Mouse (Mus musculus) limb, embryonic 12.5 days (tissue): Measurements from ENCODE around the gene Hist1h2bn. TPM values are rescaled to one million over a fixed set of nuclear protein-coding genes. Genes with fewer than 3 reads are reported as not detected.
"Not testable (repeated sequence)": the region's sequence is repeated elsewhere in the genome, so short reads cannot be mapped to it uniquely, and the experiment has no call there.

Experiments used
- ATAC-seq: fragments of 200-750 bp; cut with Nextera tagmentation; 2 replicates; pipeline ENCODE4 v1.8.0; 2017; ENCODE audit warnings: low read depth, moderate TSS enrichment; ENCODE audit not compliant: insufficient number of reproducible peaks, insufficient read depth, low FRiP score, low TSS enrichment
- H3K27ac ChIP-seq: fragments of 300-500 bp; sonication (generic); 2 replicates; pipeline ENCODE4 v1.5.1; 2016; ENCODE audit warnings: mild to moderate bottlenecking, moderate library complexity
- H3K27me3 ChIP-seq: fragments of 300-500 bp; sonication (generic); 2 replicates; pipeline ENCODE4 v1.6.1; 2016; ENCODE audit warnings: mild to moderate bottlenecking, moderate library complexity
- H3K36me3 ChIP-seq: fragments of 300-500 bp; sonication (generic); 2 replicates; pipeline ENCODE4 v1.6.1; 2016; ENCODE audit warnings: mild to moderate bottlenecking, moderate library complexity
- H3K4me1 ChIP-seq: fragments of 300-500 bp; sonication (generic); replicated peaks from 2 replicates; pipeline ENCODE4 v1.6.1; 2016
- H3K4me2 ChIP-seq: fragments of 300-500 bp; sonication (generic); 2 replicates; pipeline ENCODE4 v1.6.1; 2016; ENCODE audit warnings: mild to moderate bottlenecking, moderate library complexity
- H3K4me3 ChIP-seq: fragments of 300-500 bp; sonication (generic); replicated peaks from 2 replicates; pipeline ENCODE4 v1.5.1; 2016; ENCODE audit warnings: mild to moderate bottlenecking
- H3K9ac ChIP-seq: fragments of 300-500 bp; sonication (generic); replicated peaks from 2 replicates; pipeline ENCODE4 v1.6.1; 2016; ENCODE audit warnings: mild to moderate bottlenecking, moderate library complexity
- H3K9me3 ChIP-seq: fragments of 300-500 bp; sonication (generic); 2 replicates; pipeline ENCODE4 v1.6.1; 2016; ENCODE audit warnings: mild to moderate bottlenecking, moderate library complexity
- WGBS: fragments of 180-500 bp; shearing (Covaris S2); methylation state at CpG from one replicate; pipeline ENCODE4 v1.1.7; 2016; 5-methylcytosine and 5-hydroxymethylcytosine counted together
- polyA plus RNA-seq: library from polyadenylated mRNA; unstranded; fragments of >200 nt; fragmentation: Nextera tagmentation; extraction: Ambion mirVana; gene quantifications from 2 replicates; pipeline ENCODE4 v1.2.1, GENCODE M21; 2016

Hist1h2bn gene
- polyA plus RNA-seq, 1 experiment from 2014 or later = 9.8 TPM

DNA sequence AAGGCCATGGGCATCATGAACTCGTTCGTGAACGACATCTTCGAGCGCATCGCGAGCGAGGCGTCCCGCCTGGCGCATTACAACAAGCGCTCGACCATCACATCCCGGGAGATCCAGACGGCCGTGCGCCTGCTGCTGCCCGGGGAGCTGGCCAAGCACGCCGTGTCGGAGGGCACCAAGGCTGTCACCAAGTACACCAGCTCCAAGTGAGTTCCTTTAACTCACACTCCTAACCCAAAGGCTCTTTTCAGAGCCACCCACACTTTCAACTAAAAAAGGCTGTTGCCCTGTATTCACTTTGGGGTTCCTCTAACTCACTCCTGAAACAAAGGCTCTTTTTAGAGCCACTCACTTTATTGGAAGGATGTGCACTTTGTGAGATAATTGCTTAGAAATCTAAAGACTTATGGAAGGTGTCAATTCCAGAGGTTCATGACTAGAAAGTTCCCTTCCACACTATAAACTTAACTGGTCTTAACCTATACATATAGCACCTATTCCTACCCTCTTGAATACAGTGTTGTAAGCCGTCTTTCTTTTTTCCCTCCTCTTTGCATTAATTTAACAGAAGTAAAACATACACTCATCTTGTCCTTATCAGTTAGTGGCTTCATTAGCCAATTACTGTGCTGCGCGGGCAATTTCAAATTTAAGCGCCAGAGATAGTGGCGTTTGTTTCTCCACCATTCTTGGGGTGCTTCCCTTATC is 525 bp downstream of the Hist1h2bn start:
- not testable (repeated sequence) for H3K27me3 ChIP-seq, H3K9me3 ChIP-seq, H3K36me3 ChIP-seq, ATAC-seq
- peak overlapping the region; percentile 73 for H3K4me2 ChIP-seq
- H3K27ac ChIP-seq = peak overlapping the region; percentile 95
- H3K4me1 ChIP-seq = peaks cover 18% of the 10 kb centered on the region
- H3K4me3 ChIP-seq = peak overlapping the region; percentile 47
- H3K9ac ChIP-seq = peak overlapping the region; percentile 66
- WGBS = 2% methylated on average over 16 of the region's 26 CpGs

- H3K4me2 ChIP-seq = peak overlapping the region; percentile 73; the same call in 1 of the 2 replicates
- H3K27ac ChIP-seq = no peak overlapping the region
- H3K4me1 ChIP-seq = peaks cover 15% of the 10 kb centered on the region
- no peak overlapping the region for H3K9ac ChIP-seq
- no peaks in the 10 kb centered on the region for H3K36me3 ChIP-seq
- WGBS = 72% methylated on average over 1 of the region's 1 CpGs
- H3K27me3 ChIP-seq = no peaks in the 10 kb centered on the region
- no peak overlapping the region for H3K4me3 ChIP-seq
- no peaks in the 10 kb centered on the region for H3K9me3 ChIP-seq
- ATAC-seq = no peak
Observed at GRCm38 (mm10) chr13:21755707-21756106, 1.8 kb downstream of the Hist1h2bn start.

DNA sequence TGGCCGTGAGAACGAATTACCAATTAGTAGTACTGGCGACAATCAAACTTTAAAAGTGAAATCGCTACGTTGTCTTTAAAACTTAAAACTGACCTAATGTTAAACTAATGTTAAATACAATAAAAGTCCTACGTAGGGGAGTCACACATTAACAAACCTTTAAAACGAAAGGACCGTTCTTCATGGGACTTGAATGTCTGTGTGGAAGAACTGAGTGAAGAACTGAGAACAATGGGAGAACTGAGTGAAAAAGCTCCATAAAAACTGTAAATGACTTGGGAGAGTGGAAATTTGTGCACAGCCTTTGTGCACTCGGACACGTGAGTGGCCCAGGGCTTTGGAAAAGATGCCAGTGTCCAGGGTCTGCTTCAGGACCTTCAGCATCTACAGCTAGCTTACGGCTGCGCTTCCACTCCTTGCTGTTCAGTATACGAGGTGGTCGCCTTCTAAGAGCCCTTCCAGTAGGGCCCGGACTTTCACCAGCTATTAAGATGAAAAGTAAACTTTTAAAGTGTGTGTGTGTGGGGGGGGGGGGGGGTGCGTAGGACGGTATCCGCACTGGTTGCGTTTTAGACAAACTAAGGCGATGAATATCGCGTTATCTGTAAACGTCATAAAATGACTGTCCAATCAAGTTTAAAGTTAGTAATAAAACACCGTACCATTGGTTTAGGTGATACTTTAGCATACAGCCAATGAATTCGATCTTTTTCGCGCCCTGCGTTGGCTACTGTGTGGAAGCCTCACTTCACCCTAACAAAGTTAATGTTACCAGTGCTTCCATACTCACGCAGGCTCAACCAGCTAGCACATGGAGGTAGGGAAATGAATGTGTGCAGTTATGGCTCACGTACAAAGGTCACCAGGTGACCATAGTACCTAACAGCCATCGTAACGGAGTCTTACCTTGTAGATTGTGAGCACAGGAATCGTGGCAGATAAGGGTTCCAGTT is 25.2 kb downstream of the Hist1h2bn start:
- no peaks in the 10 kb centered on the region for H3K9me3 ChIP-seq
- no peaks in the 10 kb centered on the region for H3K36me3 ChIP-seq
- H3K4me3 ChIP-seq = peak overlapping the region; percentile 59
- no peaks in the 10 kb centered on the region for H3K27me3 ChIP-seq
- peak overlapping the region; percentile 83 for H3K9ac ChIP-seq
- H3K4me1 ChIP-seq = peaks cover 26% of the 10 kb centered on the region
- peak; percentile 87 for ATAC-seq
- H3K4me2 ChIP-seq = peak overlapping the region; percentile 92
- 5% methylated on average over 33 of the region's 33 CpGs for WGBS
- H3K27ac ChIP-seq = peak overlapping the region; percentile 99

- WGBS = under 1% methylated on average over 44 of the region's 44 CpGs
- peaks cover 31% of the 10 kb centered on the region for H3K4me1 ChIP-seq
- H3K36me3 ChIP-seq = no peaks in the 10 kb centered on the region
- peak within 1 kb of the TSS; percentile 92 for H3K4me2 ChIP-seq
- peak; percentile 11 for ATAC-seq
- peak within 1 kb of the TSS; percentile 99 for H3K27ac ChIP-seq
- H3K4me3 ChIP-seq = peak within 1 kb of the TSS; percentile 59
- no peaks in the 10 kb centered on the region for H3K9me3 ChIP-seq
- H3K27me3 ChIP-seq = no peaks in the 10 kb centered on the region
- peak within 1 kb of the TSS; percentile 83 for H3K9ac ChIP-seq
Observed at GRCm38 (mm10) chr13:21779767-21780731, 26.1 kb downstream of the Hist1h2bn start, which contains the start of gene Hist1h1b. Gene Hist1h1b (minus strand): TSS chr13:21780625.

GRCm38 (mm10) chr13:21781021-21781555 is 27.2 kb downstream of the Hist1h2bn start:
- H3K36me3 ChIP-seq = no peaks in the 10 kb centered on the region
- no peaks in the 10 kb centered on the region for H3K27me3 ChIP-seq
- H3K9ac ChIP-seq = no peak overlapping the region
- peak overlapping the region; percentile 99 for H3K27ac ChIP-seq
- peak overlapping the region; percentile 59; the same call in 1 of the 2 replicates for H3K4me3 ChIP-seq
- no peaks in the 10 kb centered on the region for H3K9me3 ChIP-seq
- peak overlapping the region; percentile 92 for H3K4me2 ChIP-seq
- no peak for ATAC-seq
- peaks cover 38% of the 10 kb centered on the region for H3K4me1 ChIP-seq
- WGBS = 47% methylated on average over 6 of the region's 6 CpGs

DNA sequence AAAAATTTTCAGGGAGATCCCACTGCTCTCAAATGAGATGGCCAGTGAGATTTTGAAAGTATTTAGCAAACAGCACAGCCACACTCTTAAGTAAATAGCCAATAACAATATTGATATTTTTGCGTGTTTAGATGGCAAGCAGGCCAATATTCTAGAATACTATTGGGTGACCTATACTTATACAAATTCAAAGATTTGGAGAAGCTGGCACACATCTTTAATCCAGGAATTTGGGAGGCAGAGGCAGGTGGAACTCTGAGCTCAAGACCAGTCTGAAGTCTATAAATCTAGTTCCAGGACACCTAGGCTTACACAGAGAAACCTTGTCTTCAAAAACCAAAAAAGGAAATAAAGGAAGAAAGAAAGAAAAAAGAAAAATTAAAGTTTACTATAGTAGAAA is 27.7 kb downstream of the Hist1h2bn start:
- WGBS = 95% methylated on average over 1 of the region's 1 CpGs
- Histone ChIP-seq H3K4me3 (no peak overlapping the region), H3K4me2 (peak overlapping the region; percentile 19; the same call in 1 of the 2 replicates)

DNA sequence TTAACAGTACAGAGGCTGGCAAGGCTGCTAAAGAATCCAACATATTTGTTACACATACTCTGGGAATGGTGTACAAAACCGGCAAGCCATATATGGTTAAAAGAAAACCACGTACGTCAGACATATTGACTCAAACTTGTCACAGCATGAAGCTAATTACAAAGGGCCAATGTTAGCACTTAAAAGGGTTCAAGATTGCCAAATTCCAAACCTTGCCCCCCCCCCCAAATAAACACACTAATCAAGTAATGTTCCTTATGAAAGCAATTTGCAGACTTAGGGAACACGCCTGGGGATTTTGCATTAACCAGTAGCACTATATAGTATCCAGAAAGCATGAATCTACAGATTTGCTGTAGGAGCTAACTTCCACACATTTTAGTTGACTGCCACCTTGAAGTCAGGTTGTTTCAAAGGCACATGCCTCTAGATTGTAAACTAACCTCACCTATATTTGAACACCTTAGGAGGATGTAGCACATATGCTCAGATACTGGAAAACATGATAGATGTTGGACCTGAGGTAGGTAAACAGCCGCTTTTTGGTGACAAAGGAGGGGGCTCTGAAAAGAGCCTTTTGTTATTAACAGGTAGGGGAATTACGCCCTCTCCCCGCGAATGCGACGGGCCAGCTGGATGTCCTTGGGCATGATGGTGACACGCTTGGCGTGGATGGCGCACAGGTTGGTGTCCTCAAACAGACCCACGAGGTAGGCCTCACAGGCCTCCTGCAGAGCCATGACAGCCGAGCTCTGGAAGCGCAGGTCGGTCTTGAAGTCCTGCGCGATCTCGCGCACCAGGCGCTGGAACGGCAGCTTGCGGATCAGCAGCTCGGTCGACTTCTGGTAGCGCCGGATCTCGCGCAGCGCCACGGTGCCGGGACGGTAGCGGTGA is 28.7 kb downstream of the Hist1h2bn start:
- H3K4me2 ChIP-seq = peak overlapping the region; percentile 65

More for the DNA sequence above, 27.7 kb downstream of the Hist1h2bn start:
- H3K27ac ChIP-seq = peak overlapping the region; percentile 53; the same call in 1 of the 2 replicates
- peaks cover 41% of the 10 kb centered on the region for H3K4me1 ChIP-seq
- no peak for ATAC-seq
- no peaks in the 10 kb centered on the region for H3K9me3 ChIP-seq
- no peaks in the 10 kb centered on the region for H3K27me3 ChIP-seq
- no peak overlapping the region for H3K9ac ChIP-seq
- H3K36me3 ChIP-seq = no peaks in the 10 kb centered on the region

GRCm38 (mm10) chr13:21783255-21783617 is 29.3 kb downstream of the Hist1h2bn start, which contains the start of gene Hist1h3i:
Gene Hist1h3i (minus strand): TSS chr13:21783370.
- Histone ChIP-seq H3K9ac (peak within 1 kb of the TSS; percentile 74), H3K4me3 (peak within 1 kb of the TSS; percentile 44), H3K4me1 (peaks cover 42% of the 10 kb centered on the region), H3K4me2 (peak within 1 kb of the TSS; percentile 65), H3K9me3 (no peaks in the 10 kb centered on the region), H3K36me3 (no peaks in the 10 kb centered on the region), H3K27ac (peak within 1 kb of the TSS; percentile 92), H3K27me3 (no peaks in the 10 kb centered on the region)
- WGBS = 0% methylated on average over 18 of the region's 20 CpGs
- peak; percentile 53 for ATAC-seq

More for the DNA sequence above, 28.7 kb downstream of the Hist1h2bn start:
- not testable (repeated sequence) for H3K27me3 ChIP-seq, H3K9me3 ChIP-seq, ATAC-seq, H3K36me3 ChIP-seq
- H3K4me3 ChIP-seq = peak overlapping the region; percentile 44
- H3K27ac ChIP-seq = peak overlapping the region; percentile 92
- H3K9ac ChIP-seq = peak overlapping the region; percentile 74
- WGBS = 1% methylated on average over 15 of the region's 35 CpGs
- peaks cover 41% of the 10 kb centered on the region for H3K4me1 ChIP-seq

DNA sequence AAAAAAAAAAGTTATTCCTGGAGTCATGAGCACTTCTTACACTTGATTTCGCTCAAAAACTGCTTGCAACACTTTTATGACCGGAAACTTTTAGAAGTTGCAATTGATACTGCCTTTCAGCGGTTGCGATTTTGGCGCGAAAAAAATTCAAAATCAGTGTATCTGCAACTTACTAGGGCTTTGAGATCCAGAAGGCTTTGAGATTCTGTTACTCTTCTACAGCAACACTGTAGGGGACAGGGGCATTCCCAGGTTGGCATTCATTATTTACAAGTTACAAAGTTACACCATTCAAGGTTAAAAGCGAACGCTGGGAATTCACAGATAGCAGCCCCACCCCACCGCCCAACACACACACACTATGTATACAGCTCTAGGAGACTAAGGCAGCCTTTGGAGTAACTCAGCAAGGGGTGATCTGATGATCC is 29.8 kb downstream of the Hist1h2bn start:
- H3K36me3 ChIP-seq = no peaks in the 10 kb centered on the region

More for the DNA sequence above, 29.8 kb downstream of the Hist1h2bn start:
- Histone ChIP-seq H3K4me3 (peak overlapping the region; percentile 44), H3K4me1 (peaks cover 44% of the 10 kb centered on the region), H3K9me3 (no peaks in the 10 kb centered on the region), H3K27me3 (no peaks in the 10 kb centered on the region), H3K27ac (peak overlapping the region; percentile 92), H3K4me2 (peak overlapping the region; percentile 65), H3K9ac (peak overlapping the region; percentile 53)
- ATAC-seq = no peak
- 2% methylated on average over 9 of the region's 9 CpGs for WGBS
